Mouse (Mus musculus): ENCODE measurements around the gene Cd28.

DNA sequence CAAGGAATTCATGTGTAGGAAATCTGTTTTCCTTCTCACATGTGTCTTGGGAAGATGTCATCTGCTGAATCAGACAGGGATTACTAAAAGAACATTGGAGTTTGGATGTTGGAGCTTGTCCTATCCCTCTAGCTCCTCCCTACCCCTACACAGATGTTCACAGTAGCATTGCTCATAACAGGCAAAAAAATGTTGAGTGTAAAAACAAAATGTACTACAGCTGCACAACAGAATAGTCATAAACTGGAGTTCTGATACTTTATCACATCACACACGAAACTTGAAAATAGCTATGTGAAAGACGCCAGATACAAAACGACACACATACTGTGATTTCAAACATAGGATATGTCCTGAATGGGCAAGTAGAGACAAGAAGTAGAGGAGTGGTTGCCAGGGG lies 43.9 kb downstream of the Cd28 start:
- TF ChIP-seq CEBPB (IDR thresholded peaks at IDR 0.05; ENCODE audit: insufficient read depth, poor library complexity, severe bottlenecking) = no peak
- TF ChIP-seq MAX (IDR thresholded peaks at IDR 0.05; ENCODE audit: low read depth) = no peak
- no peak for TF ChIP-seq MYOG (IDR thresholded peaks at IDR 0.05; ENCODE audit: control insufficient read depth in 1 of 3, insufficient read depth in 1 of 3, insufficient read length in 2 of 3, low read depth in 2 of 3)
- no peak for TF ChIP-seq SRF (IDR thresholded peaks at IDR 0.05; ENCODE audit: control insufficient read depth, insufficient read length, low read depth)
- no peak for TF ChIP-seq POLR2A (IDR thresholded peaks at IDR 0.05; ENCODE audit: insufficient read length, low read depth)
- no peak for TF ChIP-seq TCF12 (IDR thresholded peaks at IDR 0.05; ENCODE audit: insufficient read depth, poor library complexity, severe bottlenecking)

Measured in myocyte (in vitro differentiated cells).